Mouse (Mus musculus): ENCODE measurements at regions not wholly inside any gene's neighbourhood (a gene's known extent, or its start where the extent isn't known, plus 50 kb on each side); places are given as distances from the start of the nearest gene placed in this dataset.

- DNase-seq (ENCODE audit: low read depth): peak; percentile 1
These were observed 106.9 kb upstream of the Tgif2lx2 start for GRCm38 (mm10) chrX:118320123-118320522.

- DNase-seq (ENCODE audit: low read depth): no peak
These were observed 70.1 kb upstream of the Tgif2lx2 start for GRCm38 (mm10) chrX:118356888-118357287.

All from NIH3T3 (cell line).